8 mouse cellular contexts compared by ENCODE assay signal in genomic region chr17:55711984-55712811, GRCm38 (mm10). TPM values are rescaled to one million over a fixed set of nuclear protein-coding genes. Genes with fewer than 3 reads are reported as not detected.
DNase-seq lines count a peak whose midpoint lies in the region; ATAC-seq lines count a peak whose summit lies in the region.

Pot1b (minus strand) TSS chr17:55712628.

- peak within 1 kb of the TSS; percentile 74 for H3K4me2 ChIP-seq in heart, embryonic 14.5 days (ENCODE audit: low read length)
- peak within 1 kb of the TSS; percentile 78 for H3K4me2 ChIP-seq in liver, embryonic 13.5 days
- H3K4me2 ChIP-seq in stomach, embryonic 16.5 days (ENCODE audit: low read depth, low read length): peak within 1 kb of the TSS; percentile 74

- ATAC-seq in CD4-positive, CD25-positive, alpha-beta regulatory T cell, adult 4 months: peak; percentile 95
- peak; percentile 99 for ATAC-seq in heart, embryonic 14.5 days (ENCODE audit: insufficient number of reproducible peaks, insufficient read depth, low FRiP score, low read depth)
- ATAC-seq in liver, embryonic 13.5 days (ENCODE audit: low read depth): peak; percentile 97
- ATAC-seq in stomach, embryonic 16.5 days (ENCODE audit: insufficient read depth, low FRiP score): peak; percentile 98

- peak; percentile 93 for DNase-seq in c-Kit-negative CD71-positive TER-119-positive erythroid progenitor cells, embryonic 14.5 days (ENCODE audit: low read depth, low spot score)
- DNase-seq in fibroblast of lung, adult 2 months (ENCODE audit: low read depth): peak; percentile 93
- DNase-seq in kidney, postnatal 14 days: peak; percentile 98
- peak; percentile 96 for DNase-seq in liver, embryonic 13.5 days
- peak; percentile 97 for DNase-seq in neural tube, embryonic 10.5 days (ENCODE audit: extremely low spot score, low spot score)

- H3K4me3 ChIP-seq in heart, embryonic 14.5 days (ENCODE audit: control insufficient read depth in 1 of 2, insufficient read depth in 1 of 2, low read depth in 1 of 2, low read length in 2 of 2): peak within 1 kb of the TSS; percentile 71 to 93
- peak within 1 kb of the TSS; percentile 80 for H3K4me3 ChIP-seq in liver, embryonic 13.5 days (replicated peaks)
- H3K4me3 ChIP-seq in stomach, embryonic 16.5 days (replicated peaks; ENCODE audit: low read length): peak within 1 kb of the TSS; percentile 91

- H3K9me3 ChIP-seq in heart, embryonic 14.5 days (ENCODE audit: control insufficient read depth, low read length): no peaks in the 10 kb centered on the region
- H3K9me3 ChIP-seq in liver, embryonic 13.5 days (replicated peaks): no peaks in the 10 kb centered on the region
- H3K9me3 ChIP-seq in stomach, embryonic 16.5 days (replicated peaks; ENCODE audit: control insufficient read depth, low read length): no peaks in the 10 kb centered on the region

- peak within 1 kb of the TSS; percentile 76 for H3K9ac ChIP-seq in heart, embryonic 14.5 days (ENCODE audit: low read length)
- H3K9ac ChIP-seq in liver, embryonic 13.5 days: peak within 1 kb of the TSS; percentile 78
- H3K9ac ChIP-seq in stomach, embryonic 16.5 days (ENCODE audit: low read length): peak within 1 kb of the TSS; percentile 75

- no peaks in the 10 kb centered on the region for H3K4me1 ChIP-seq in heart, embryonic 14.5 days (ENCODE audit: control insufficient read depth in 2 of 2, insufficient read depth in 2 of 2, low read length in 2 of 2)
- H3K4me1 ChIP-seq in liver, embryonic 13.5 days (replicated peaks): peaks cover 4% of the 10 kb centered on the region
- no peaks in the 10 kb centered on the region for H3K4me1 ChIP-seq in stomach, embryonic 16.5 days (ENCODE audit: control insufficient read depth, insufficient read depth, low read length)

- H3K27me3 ChIP-seq in heart, embryonic 14.5 days (ENCODE audit: control insufficient read depth, insufficient read depth, low read length): no peaks in the 10 kb centered on the region
- H3K27me3 ChIP-seq in liver, embryonic 13.5 days: no peaks in the 10 kb centered on the region
- no peaks in the 10 kb centered on the region for H3K27me3 ChIP-seq in stomach, embryonic 16.5 days (ENCODE audit: control insufficient read depth, insufficient read depth, low read length)

- H3K36me3 ChIP-seq in heart, embryonic 14.5 days (ENCODE audit: control insufficient read depth, insufficient read depth, low read length): peaks cover 20% of the 10 kb centered on the region
- peaks cover 3% of the 10 kb centered on the region; the same call in 1 of the 2 replicates for H3K36me3 ChIP-seq in liver, embryonic 13.5 days
- H3K36me3 ChIP-seq in stomach, embryonic 16.5 days (ENCODE audit: control insufficient read depth, insufficient read depth, low read length): no peaks in the 10 kb centered on the region

- H3K27ac ChIP-seq in heart, embryonic 14.5 days (replicated peaks in 1 of 2; ENCODE audit: control insufficient read depth in 1 of 2, insufficient read depth in 1 of 2, low read depth in 2 of 2, low read length in 2 of 2): peak within 1 kb of the TSS; percentile 51 to 58; a peak in 2 of 4 replicates
- peak within 1 kb of the TSS; percentile 87 for H3K27ac ChIP-seq in liver, embryonic 13.5 days
- H3K27ac ChIP-seq in stomach, embryonic 16.5 days (ENCODE audit: low read length): peak within 1 kb of the TSS; percentile 33; the same call in 1 of the 2 replicates

- under 1% methylated on average over 36 of the region's 37 CpGs for WGBS in heart, embryonic 14.5 days
- WGBS in liver, embryonic 13.5 days (ENCODE audit: insufficient replicate concordance): under 1% methylated on average over 37 of the region's 37 CpGs
- WGBS in stomach, embryonic 16.5 days: under 1% methylated on average over 37 of the region's 37 CpGs

RNA-seq across cellular contexts. Expression of gene Pot1b, which starts in this region (rescaled TPM):
- 10 to 100 TPM; 20.4 to 24.8 TPM for polyA plus RNA-seq in CD4-positive, CD25-positive, alpha-beta regulatory T cell, adult 4 months (2017; shearing (Covaris generic))
- polyA plus RNA-seq in heart, embryonic 14.5 days (2014; fragmentation: Nextera tagmentation; extraction: Ambion mirVana): 3.5 and 5.3 TPM in 2 replicates
- polyA plus RNA-seq in liver, embryonic 13.5 days (2015; fragmentation: Nextera tagmentation; extraction: Ambion mirVana): 5.2 and 6.1 TPM in 2 replicates
- 7.4 TPM in 2 replicates for polyA plus RNA-seq in stomach, embryonic 16.5 days (2015; fragmentation: Nextera tagmentation; extraction: Ambion mirVana)

Comparison
In these comparisons a context has a peak if more than half of its experiments do, and no peak if none do; other contexts are left out.
1. Peak in every context shown above with its lines: DNase-seq, ATAC-seq, H3K4me3 ChIP-seq and H3K27ac ChIP-seq.
2. H3K27ac ChIP-seq: peak in every context shown above with its lines; median percentile 87 in liver, embryonic 13.5 days; 54 in heart, embryonic 14.5 days; 33 in stomach, embryonic 16.5 days.